Mouse (Mus musculus) stomach, postnatal 0 days (tissue): ENCODE measurements at regions not wholly inside any gene's neighbourhood (a gene's known extent, or its start where the extent isn't known, plus 50 kb on each side); places are given as distances from the start of the nearest gene placed in this dataset.

ENCODE experiments used
- CTCF ChIP-seq: IDR thresholded peaks from 2 replicates; pipeline ENCODE4 v1.5.1; 2016; ENCODE audit warnings: antibody characterized with exemption, low read depth, mild to moderate bottlenecking, moderate library complexity
- EP300 ChIP-seq: optimal IDR thresholded peaks from 2 replicates; pipeline ENCODE3; 2016; ENCODE audit warnings: antibody characterized with exemption

DNA sequence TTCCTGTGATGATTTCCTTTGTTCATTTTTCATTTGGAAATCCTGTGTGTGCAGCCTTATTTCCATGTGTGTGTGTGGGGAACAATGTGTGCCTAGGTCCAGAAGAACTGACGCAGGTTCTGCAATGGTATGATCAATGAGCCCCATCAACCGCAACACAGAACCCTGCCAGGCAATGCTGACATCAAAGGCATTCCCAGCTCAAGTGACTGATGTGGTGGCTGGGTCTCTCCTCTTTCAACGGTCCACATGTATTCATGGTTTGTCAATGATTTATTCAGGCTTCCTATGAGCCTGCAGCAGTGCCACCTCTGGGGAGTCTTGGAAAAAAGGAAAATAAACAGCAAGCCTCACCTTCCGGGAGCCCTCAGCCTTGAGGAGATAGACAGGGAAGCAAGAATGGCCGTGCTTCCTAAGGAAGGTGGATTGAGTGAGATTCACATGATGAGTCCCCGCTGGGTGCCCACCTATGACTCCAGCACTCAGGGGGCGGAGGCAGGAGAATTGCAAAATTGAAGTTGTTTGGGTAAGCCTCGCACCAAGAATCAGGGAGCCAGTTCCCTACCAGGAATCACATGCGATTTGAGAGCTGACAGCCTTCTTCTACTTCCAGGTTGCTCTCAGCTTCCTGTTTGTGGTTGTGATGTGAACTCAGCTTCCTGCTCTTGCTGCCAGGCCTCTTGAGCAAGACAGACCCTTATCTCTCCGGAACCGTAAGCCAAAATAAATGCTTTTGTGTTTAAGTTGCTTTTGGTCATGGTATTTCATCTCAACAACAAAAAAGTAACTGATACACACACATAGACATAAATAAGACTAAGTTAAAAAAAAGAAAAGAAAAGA lies 61.2 kb upstream of the Hk2 start:
- TF ChIP-seq EP300 (no peak), CTCF (peak; percentile 13; the same call in 1 of the 2 replicates)
